Mouse (Mus musculus) frontal cortex, postnatal 36 days (tissue): Measurements from ENCODE around the gene Cnih3.

Source experiments
- DNase-seq, 2 experiments: peaks; one replicate each; pipeline ENCODE4 v3.0.0; 2022; ENCODE audit warnings: low spot score in 2 of 2

Gene Cnih3

GRCm38 (mm10) chr1:181353200-181354097 lies 1.0 kb downstream of the Cnih3 start:
- DNase-seq = no peak

- no peak for DNase-seq
Measured at GRCm38 (mm10) chr1:181355683-181356082, 3.3 kb downstream of the Cnih3 start.

- no peak for DNase-seq
Measured at GRCm38 (mm10) chr1:181357870-181358269, 5.4 kb downstream of the Cnih3 start.

GRCm38 (mm10) chr1:181358526-181358925 lies 6.1 kb downstream of the Cnih3 start:
- no peak for DNase-seq

- no peak for DNase-seq
Measured at GRCm38 (mm10) chr1:181360732-181361131, 8.3 kb downstream of the Cnih3 start.

- DNase-seq = no peak
Measured at GRCm38 (mm10) chr1:181364025-181364424, 11.6 kb downstream of the Cnih3 start.

GRCm38 (mm10) chr1:181365376-181365775 lies 12.9 kb downstream of the Cnih3 start:
- DNase-seq = no peak

- peak; percentile 61 to 92 for DNase-seq
Measured at GRCm38 (mm10) chr1:181368789-181369570, 16.6 kb downstream of the Cnih3 start.

GRCm38 (mm10) chr1:181370370-181370769 lies 17.9 kb downstream of the Cnih3 start:
- DNase-seq = peak in 1 of 2 experiments; percentile 61

GRCm38 (mm10) chr1:181371226-181371625 lies 18.8 kb downstream of the Cnih3 start:
- DNase-seq = no peak

GRCm38 (mm10) chr1:181372306-181372705 lies 19.9 kb downstream of the Cnih3 start:
- DNase-seq = no peak

- DNase-seq = no peak
Measured at GRCm38 (mm10) chr1:181374627-181375374, 22.4 kb downstream of the Cnih3 start.

- no peak for DNase-seq
Measured at GRCm38 (mm10) chr1:181376431-181376830, 24.0 kb downstream of the Cnih3 start.

GRCm38 (mm10) chr1:181379664-181380063 lies 27.2 kb downstream of the Cnih3 start:
- peak in 1 of 2 experiments; percentile 33 for DNase-seq

GRCm38 (mm10) chr1:181381410-181382010 lies 29.1 kb downstream of the Cnih3 start:
- DNase-seq = peak; percentile 70 to 86

GRCm38 (mm10) chr1:181389264-181389663 lies 36.8 kb downstream of the Cnih3 start:
- DNase-seq = no peak

- no peak for DNase-seq
Measured at GRCm38 (mm10) chr1:181392489-181392888, 40.1 kb downstream of the Cnih3 start.

GRCm38 (mm10) chr1:181393250-181394149 lies 41.1 kb downstream of the Cnih3 start:
- DNase-seq = peak; percentile 74 to 79

- no peak for DNase-seq
Measured at GRCm38 (mm10) chr1:181395234-181395828, 42.9 kb downstream of the Cnih3 start.

- peak in 1 of 2 experiments; percentile 48 for DNase-seq
Measured at GRCm38 (mm10) chr1:181399179-181399578, 46.8 kb downstream of the Cnih3 start.
